Mouse (Mus musculus) MEL (cell line): ENCODE measurements around the gene Imp4. TPM values are rescaled to one million over a fixed set of nuclear protein-coding genes. Genes with fewer than 3 reads are reported as not detected.

Source experiments
- DNase-seq: peaks from one replicate; pipeline ENCODE4 v3.0.0; 2011; ENCODE audit warnings: low read depth, low spot score
- H3K27ac ChIP-seq: 2 replicates; pipeline ENCODE4 v1.5.1; 2012; ENCODE audit warnings: low read depth, mild to moderate bottlenecking, control low read depth, low read length, moderate library complexity; ENCODE audit not compliant: control insufficient read depth
- H3K27me3 ChIP-seq, 2 experiments: fragments of 150-350 bp in 1 of 2; sonication (generic) in 1 of 2; 2 replicates each; pipeline ENCODE4 v1.6.1; 2012; ENCODE audit warnings: low read length in 2 of 2, mild to moderate bottlenecking in 2 of 2, improper control_type of control experiment in 1 of 2, moderate library complexity in 1 of 2; ENCODE audit not compliant: insufficient read depth in 2 of 2, control insufficient read depth in 1 of 2
- H3K36me3 ChIP-seq, 2 experiments: 2 replicates each; pipeline ENCODE4 v1.6.1; 2012 to 2014; ENCODE audit warnings: low read length in 2 of 2, improper control_type of control experiment in 1 of 2, inconsistent platforms in 1 of 2, mild to moderate bottlenecking in 1 of 2; ENCODE audit not compliant: insufficient read depth in 2 of 2, control insufficient read depth in 1 of 2
- H3K4me1 ChIP-seq, 2 experiments: fragments of 150-350 bp in 1 of 2; sonication (generic) in 1 of 2; 2 replicates each; pipeline ENCODE4 v1.6.1; 2012; ENCODE audit warnings: low read length in 2 of 2, improper control_type of control experiment in 1 of 2, mild to moderate bottlenecking in 1 of 2; ENCODE audit not compliant: insufficient read depth in 2 of 2, control insufficient read depth in 1 of 2
- H3K4me3 ChIP-seq, 2 experiments: fragments of 150-350 bp in 1 of 2; sonication (generic) in 1 of 2; 2 replicates each; pipeline ENCODE4 v1.5.1; 2012; ENCODE audit warnings: low read depth in 2 of 2, low read length in 2 of 2, mild to moderate bottlenecking in 2 of 2, moderate library complexity in 2 of 2, control low read depth in 1 of 2, improper control_type of control experiment in 1 of 2; ENCODE audit not compliant: control insufficient read depth in 1 of 2, insufficient read depth in 1 of 2
- H3K79me2 ChIP-seq: 2 replicates; pipeline ENCODE4 v1.6.1; 2012; ENCODE audit warnings: mild to moderate bottlenecking, low read length, moderate library complexity; ENCODE audit not compliant: control insufficient read depth, poor library complexity, insufficient read depth
- H3K9ac ChIP-seq: 2 replicates; pipeline ENCODE4 v1.6.1; 2012; ENCODE audit warnings: low read depth, mild to moderate bottlenecking, control low read depth, low read length, moderate library complexity; ENCODE audit not compliant: control insufficient read depth, poor library complexity, severe bottlenecking
- H3K9me3 ChIP-seq: fragments of 150-350 bp; sonication (generic); replicated peaks from 2 replicates; pipeline ENCODE4 v1.6.1; 2012; ENCODE audit warnings: mild to moderate bottlenecking, low read length, improper control_type of control experiment, moderate library complexity; ENCODE audit not compliant: insufficient read depth
- BHLHE40 ChIP-seq: IDR thresholded peaks from 2 replicates; pipeline ENCODE4 v1.6.1; 2012; ENCODE audit warnings: low read depth, mild to moderate bottlenecking, inconsistent platforms, low read length, improper control_type of control experiment, borderline replicate concordance
- CHD1 ChIP-seq: IDR thresholded peaks from 2 replicates; pipeline ENCODE4 v1.6.1; 2012; ENCODE audit warnings: low read depth, mild to moderate bottlenecking, inconsistent platforms, low read length, improper control_type of control experiment
- CHD2 ChIP-seq: IDR thresholded peaks from 2 replicates; pipeline ENCODE4 v1.6.1; 2011; ENCODE audit warnings: low read length, improper control_type of control experiment
- ELF1 ChIP-seq: IDR thresholded peaks from 2 replicates; pipeline ENCODE4 v1.6.1; 2014; ENCODE audit warnings: low read depth, mild to moderate bottlenecking, inconsistent platforms, low read length, improper control_type of control experiment, moderate library complexity
- EP300 ChIP-seq, 2 experiments: IDR thresholded peaks; 2 replicates each; pipeline ENCODE4 v1.6.1; 2011; ENCODE audit warnings: improper control_type of control experiment in 2 of 2, low read length in 2 of 2, low read depth in 1 of 2, mild to moderate bottlenecking in 1 of 2
- ETS1 ChIP-seq: IDR thresholded peaks from 2 replicates; pipeline ENCODE4 v1.6.1; 2012; ENCODE audit warnings: low read depth, mild to moderate bottlenecking, inconsistent platforms, low read length, improper control_type of control experiment, moderate library complexity
- GABPA ChIP-seq: IDR thresholded peaks from 2 replicates; pipeline ENCODE4 v1.6.1; 2012; ENCODE audit warnings: low read depth, mild to moderate bottlenecking, inconsistent platforms, low read length, improper control_type of control experiment, moderate library complexity
- GATA1 ChIP-seq: IDR thresholded peaks from 2 replicates; pipeline ENCODE4 v1.6.1; 2011; ENCODE audit warnings: low read depth, low read length, improper control_type of control experiment
- JUND ChIP-seq: IDR thresholded peaks from 2 replicates; pipeline ENCODE4 v1.6.1; 2011; ENCODE audit warnings: low read depth, mild to moderate bottlenecking, improper control_type of control experiment, low read length
- KAT2A ChIP-seq: conservative IDR thresholded peaks from 2 replicates; pipeline ENCODE4 v1.6.1; 2012; ENCODE audit warnings: low read depth, low read length, improper control_type of control experiment, inconsistent platforms
- MAFK ChIP-seq: IDR thresholded peaks from 2 replicates; pipeline ENCODE4 v1.6.1; 2011; ENCODE audit warnings: low read depth, mild to moderate bottlenecking, low read length, improper control_type of control experiment, borderline replicate concordance
- MAX ChIP-seq: IDR thresholded peaks from 2 replicates; pipeline ENCODE4 v1.6.1; 2011; ENCODE audit warnings: low read length, improper control_type of control experiment
- MAZ ChIP-seq: IDR thresholded peaks from 2 replicates; pipeline ENCODE4 v1.6.1; 2012; ENCODE audit warnings: low read depth, mild to moderate bottlenecking, inconsistent platforms, low read length, improper control_type of control experiment
- MEF2A ChIP-seq: IDR thresholded peaks from 2 replicates; pipeline ENCODE4 v1.6.1; 2014; ENCODE audit warnings: low read depth, mild to moderate bottlenecking, inconsistent platforms, low read length, improper control_type of control experiment; ENCODE audit not compliant: poor library complexity, insufficient replicate concordance, severe bottlenecking; ENCODE audit errors: extremely low read depth
- MXI1 ChIP-seq: IDR thresholded peaks from 2 replicates; pipeline ENCODE4 v1.6.1; 2011; ENCODE audit warnings: mild to moderate bottlenecking, low read depth, low read length, improper control_type of control experiment
- MYB ChIP-seq: IDR thresholded peaks from 2 replicates; pipeline ENCODE4 v1.6.1; 2011; ENCODE audit warnings: mild to moderate bottlenecking, low read depth, low read length, improper control_type of control experiment
- MYC ChIP-seq: IDR thresholded peaks from 2 replicates; pipeline ENCODE4 v1.6.1; 2011; ENCODE audit warnings: low read depth, mild to moderate bottlenecking, low read length, improper control_type of control experiment, moderate library complexity
- NELFE ChIP-seq: IDR thresholded peaks from 2 replicates; pipeline ENCODE4 v1.6.1; 2011; ENCODE audit warnings: low read depth, low read length, improper control_type of control experiment
- NRF1 ChIP-seq: IDR thresholded peaks from 2 replicates; pipeline ENCODE4 v1.6.1; 2014; ENCODE audit warnings: low read depth, mild to moderate bottlenecking, inconsistent platforms, low read length, improper control_type of control experiment, moderate library complexity; ENCODE audit not compliant: poor library complexity, insufficient read depth, severe bottlenecking
- POLR2A ChIP-seq, 2 experiments: IDR thresholded peaks; 2 replicates each; pipeline ENCODE4 v1.6.1; 2011 to 2012; ENCODE audit warnings: low read length in 2 of 2, mild to moderate bottlenecking in 2 of 2, control low read depth in 1 of 2, improper control_type of control experiment in 1 of 2, low read depth in 1 of 2, moderate library complexity in 1 of 2; ENCODE audit not compliant: control insufficient read depth in 1 of 2, insufficient read depth in 1 of 2, poor library complexity in 1 of 2
- POLR2AphosphoS2 ChIP-seq: IDR thresholded peaks from 2 replicates; pipeline ENCODE4 v1.6.1; 2011; ENCODE audit warnings: low read length, improper control_type of control experiment
- POLR2AphosphoS5 ChIP-seq: IDR thresholded peaks from 2 replicates; pipeline ENCODE4 v1.6.1; 2012; ENCODE audit warnings: low read depth, borderline replicate concordance, mild to moderate bottlenecking, inconsistent platforms, low read length, moderate library complexity, mixed read lengths
- RAD21 ChIP-seq: IDR thresholded peaks from 2 replicates; pipeline ENCODE4 v1.6.1; 2011; ENCODE audit warnings: mild to moderate bottlenecking, low read depth, low read length, improper control_type of control experiment
- RCOR1 ChIP-seq: IDR thresholded peaks from 2 replicates; pipeline ENCODE4 v1.6.1; 2012; ENCODE audit warnings: low read depth, mild to moderate bottlenecking, inconsistent platforms, low read length, improper control_type of control experiment
- SIN3A ChIP-seq: IDR thresholded peaks from 2 replicates; pipeline ENCODE4 v1.6.1; 2012; ENCODE audit warnings: low read length, improper control_type of control experiment, inconsistent platforms
- TAL1 ChIP-seq: IDR thresholded peaks from 2 replicates; pipeline ENCODE4 v1.6.1; 2012; ENCODE audit warnings: mild to moderate bottlenecking, inconsistent platforms, low read length, moderate library complexity, mixed read lengths
- TBP ChIP-seq: IDR thresholded peaks from 2 replicates; pipeline ENCODE4 v1.8.0; 2011; ENCODE audit warnings: low read depth, low read length, improper control_type of control experiment
- TCF12 ChIP-seq: IDR thresholded peaks from 2 replicates; pipeline ENCODE4 v1.6.1; 2014; ENCODE audit warnings: low read depth, mild to moderate bottlenecking, inconsistent platforms, low read length, improper control_type of control experiment, moderate library complexity
- UBTF ChIP-seq: IDR thresholded peaks from 2 replicates; pipeline ENCODE4 v1.6.1; 2012; ENCODE audit warnings: low read depth, mild to moderate bottlenecking, inconsistent platforms, low read length, improper control_type of control experiment, moderate library complexity, borderline replicate concordance; ENCODE audit not compliant: insufficient read depth
- USF1 ChIP-seq: IDR thresholded peaks from 2 replicates; pipeline ENCODE4 v1.6.1; 2014; ENCODE audit warnings: low read depth, mild to moderate bottlenecking, inconsistent platforms, low read length, improper control_type of control experiment, moderate library complexity
- USF2 ChIP-seq, 2 experiments: IDR thresholded peaks; 2 replicates each; pipeline ENCODE4 v1.6.1; 2011 to 2012; ENCODE audit warnings: improper control_type of control experiment in 2 of 2, low read length in 2 of 2, borderline replicate concordance in 1 of 2, inconsistent platforms in 1 of 2, low read depth in 1 of 2, mild to moderate bottlenecking in 1 of 2; ENCODE audit not compliant: insufficient read depth in 1 of 2
- ZC3H11A ChIP-seq: IDR thresholded peaks from 2 replicates; pipeline ENCODE4 v1.6.1; 2012; ENCODE audit warnings: low read depth, mild to moderate bottlenecking, inconsistent platforms, low read length, improper control_type of control experiment
- ZKSCAN1 ChIP-seq: IDR thresholded peaks from 2 replicates; pipeline ENCODE4 v1.6.1; 2012; ENCODE audit warnings: low read depth, mild to moderate bottlenecking, inconsistent platforms, low read length, improper control_type of control experiment, moderate library complexity
- ZMIZ1 ChIP-seq: IDR thresholded peaks from 2 replicates; pipeline ENCODE4 v1.6.1; 2012; ENCODE audit warnings: low read depth, mild to moderate bottlenecking, inconsistent platforms, low read length, improper control_type of control experiment, moderate library complexity
- ZNF384 ChIP-seq: IDR thresholded peaks from 2 replicates; pipeline ENCODE4 v1.6.1; 2012; ENCODE audit warnings: low read depth, mild to moderate bottlenecking, inconsistent platforms, low read length, improper control_type of control experiment
- polyA plus RNA-seq, 2 experiments: library from polyadenylated mRNA; stranded (reverse) in 1 of 2; unstranded in 1 of 2; fragments of >175 nt in 1 of 2; fragments of >200 nt in 1 of 2; gene quantifications; 2 replicates each; pipeline versions ENCODE4 v1.2.1 to v1.2.4; 2012; ENCODE audit warnings: low replicate concordance in 2 of 2, low read depth in 1 of 2; ENCODE audit not compliant: insufficient read length in 2 of 2, insufficient read depth in 1 of 2, missing spikeins in 1 of 2
- total RNA-seq: library from RNA; depleted of rRNA; stranded (reverse); fragments of 300-350 nt; gene quantifications from 2 replicates; pipeline ENCODE4 v1.2.3, GENCODE M21; 2012; rRNA removed

Imp4 gene
- total RNA-seq (125 and 137 TPM in 2 replicates), polyA plus RNA-seq (100 to 1,000 TPM in 1 of 2 experiments, 10 to 100 TPM in 1; 57.8 to 204 TPM)

DNA sequence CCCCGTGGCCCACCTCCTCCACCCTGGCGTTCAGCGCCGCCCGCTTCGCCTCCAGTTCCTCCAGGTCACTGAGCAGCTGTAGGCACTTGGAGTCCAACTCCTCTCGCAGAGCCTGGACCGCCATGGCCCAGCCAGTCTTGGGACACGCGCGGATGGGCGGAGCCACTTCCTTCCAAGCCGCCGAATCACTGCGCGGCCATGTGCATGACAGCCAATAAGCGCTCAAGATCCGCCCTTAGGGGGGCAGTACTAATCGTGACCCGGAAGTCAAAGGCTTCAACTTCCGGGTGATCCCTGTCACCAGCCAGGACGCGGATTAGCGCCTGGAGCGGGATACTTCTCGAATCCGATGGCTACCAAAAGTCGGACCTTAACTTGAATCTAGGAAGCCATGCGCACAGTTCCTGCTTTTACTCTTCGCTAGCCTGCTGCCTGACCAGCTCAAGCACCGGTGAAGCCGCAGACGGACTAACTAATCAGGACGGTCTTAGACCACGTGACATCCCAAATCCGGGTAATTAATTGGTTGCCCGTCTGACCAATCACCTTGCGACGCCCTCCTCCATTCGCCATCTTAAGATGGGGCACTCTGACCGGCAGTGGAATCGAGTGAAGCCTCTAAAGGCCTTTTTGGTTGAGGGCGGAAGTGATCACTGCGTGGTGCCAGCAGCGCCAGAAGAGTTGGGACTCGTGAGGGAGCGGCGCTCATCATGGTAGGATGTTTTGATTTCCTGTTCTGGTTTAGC, at the start of gene Imp4, which contains the start of gene Ccdc115:
TSS of gene Imp4 (plus strand) at position 637 of the 746 bp plus-strand sequence.
TSS of gene Ccdc115 (minus strand) at position 458 of the 746 bp plus-strand sequence.
- peak within 1 kb of the TSS; percentile 69 to 80 for H3K4me3 ChIP-seq
- H3K27ac ChIP-seq: peak within 1 kb of the TSS; percentile 62
- H3K27me3 ChIP-seq: no peaks in the 10 kb centered on the region
- peak within 1 kb of the TSS; percentile 82 for H3K9ac ChIP-seq
- H3K36me3 ChIP-seq: peaks cover 0 to 14% of the 10 kb centered on the region in 2 experiments; a peak in 3 of 4 replicates
- peaks cover 20% of the 10 kb centered on the region for H3K79me2 ChIP-seq
- peak; percentile 99 for DNase-seq
- peaks cover 0 to 7% of the 10 kb centered on the region in 2 experiments; a peak in 1 of 4 replicates for H3K4me1 ChIP-seq
- no peaks in the 10 kb centered on the region for H3K9me3 ChIP-seq
- TF ChIP-seq ZKSCAN1: no peak
- TF ChIP-seq POLR2A (IDR thresholded peaks at IDR 0.05; ENCODE audit: control insufficient read depth in 1 of 2, insufficient read depth in 1 of 2, low read depth in 1 of 2, low read length in 2 of 2, poor library complexity in 1 of 2): peak; percentile 81
- TF ChIP-seq TBP: peak; percentile 39
- TF ChIP-seq ZMIZ1: peak; percentile 88
- peak; percentile 94 for TF ChIP-seq MXI1
- no peak for TF ChIP-seq JUND
- TF ChIP-seq RCOR1: peak; percentile 68
- TF ChIP-seq NRF1: peak; percentile 47; the same call in 1 of the 2 replicates
- peak; percentile 96 for TF ChIP-seq USF1
- no peak for TF ChIP-seq TAL1
- TF ChIP-seq ZC3H11A: no peak
- no peak for TF ChIP-seq EP300 (IDR thresholded peaks at IDR 0.05; ENCODE audit: low read depth in 1 of 2, low read length in 2 of 2)
- TF ChIP-seq SIN3A: peak; percentile 96
- TF ChIP-seq MYB: no peak
- TF ChIP-seq CHD1: no peak
- TF ChIP-seq GATA1: no peak
- peak; percentile 70 to 77; a peak in 3 of 4 replicates for TF ChIP-seq USF2 (IDR thresholded peaks at IDR 0.05; ENCODE audit: borderline replicate concordance in 1 of 2, insufficient read depth in 1 of 2, low read depth in 1 of 2, low read length in 2 of 2)
- TF ChIP-seq UBTF: no peak
- TF ChIP-seq POLR2AphosphoS2: peak; percentile 85
- TF ChIP-seq MYC: peak; percentile 85
- TF ChIP-seq BHLHE40: no peak
- TF ChIP-seq MAFK: no peak
- peak; percentile 95 for TF ChIP-seq MAX
- no peak for TF ChIP-seq GABPA
- 0 out of 2 replicates have a peak, but pooled peaks have one; percentile 10 for TF ChIP-seq ETS1
- TF ChIP-seq KAT2A: peak; percentile 69
- peak; percentile 88 for TF ChIP-seq CHD2
- no peak for TF ChIP-seq MEF2A
- TF ChIP-seq ZNF384: peak; percentile 51
- peak; percentile 28; the same call in 1 of the 2 replicates for TF ChIP-seq TCF12
- peak; percentile 96 for TF ChIP-seq ELF1
- no peak for TF ChIP-seq POLR2AphosphoS5
- TF ChIP-seq RAD21: no peak
- peak; percentile 46; the same call in 1 of the 2 replicates for TF ChIP-seq MAZ
- peak; percentile 79 for TF ChIP-seq NELFE
